Mouse (Mus musculus) testis, adult 2 months (tissue): ENCODE measurements around the gene Napb. TPM values are rescaled to one million over a fixed set of nuclear protein-coding genes. Genes with fewer than 3 reads are reported as not detected.

Experiments used
- H3K27ac ChIP-seq: fragments of 200-500 bp; 2 replicates; pipeline ENCODE4 v1.5.1; 2012; ENCODE audit warnings: low read depth, low read length; ENCODE audit not compliant: control insufficient read depth, insufficient read depth
- H3K27me3 ChIP-seq: fragments of 200-500 bp; 2 replicates; pipeline ENCODE4 v1.6.1; 2012; ENCODE audit warnings: mild to moderate bottlenecking, low read length, moderate library complexity; ENCODE audit not compliant: control insufficient read depth, insufficient read depth
- H3K36me3 ChIP-seq: fragments of 200-500 bp; 2 replicates; pipeline ENCODE4 v1.6.1; 2012; ENCODE audit warnings: mild to moderate bottlenecking, low read length; ENCODE audit not compliant: control insufficient read depth, insufficient read depth
- H3K4me1 ChIP-seq: fragments of 200-500 bp; 2 replicates; pipeline ENCODE4 v1.6.1; 2012; ENCODE audit warnings: low read length; ENCODE audit not compliant: control insufficient read depth, insufficient read depth
- H3K4me3 ChIP-seq: fragments of 200-500 bp; 2 replicates; pipeline ENCODE4 v1.5.1; 2012; ENCODE audit warnings: low read depth, mild to moderate bottlenecking, low read length, moderate library complexity, mixed read lengths; ENCODE audit not compliant: control insufficient read depth
- CTCF ChIP-seq: fragments of 200-500 bp; IDR thresholded peaks from 2 replicates; pipeline ENCODE4 v1.5.1; 2012; ENCODE audit warnings: low read depth, mild to moderate bottlenecking, inconsistent platforms, low read length, moderate library complexity; ENCODE audit not compliant: control insufficient read depth, insufficient read depth, insufficient replicate concordance
- POLR2A ChIP-seq: fragments of 200-500 bp; IDR thresholded peaks from 2 replicates; pipeline ENCODE4 v1.6.1; 2012; ENCODE audit warnings: low read depth, mild to moderate bottlenecking, inconsistent platforms, low read length, moderate library complexity; ENCODE audit not compliant: control insufficient read depth
- polyA plus RNA-seq: library from polyadenylated mRNA; depleted of rRNA; stranded (reverse); fragments of >200 nt; gene quantifications from 2 replicates; pipeline ENCODE4 v1.2.3, GENCODE M21; 2012

Gene Napb
- polyA plus RNA-seq, 1 experiment = 1.2 TPM

GRCm38 (mm10) chr2:148706409-148707201 lies 25.7 kb downstream of the Napb start:
- no peaks in the 10 kb centered on the region for H3K4me1 ChIP-seq
- no peaks in the 10 kb centered on the region for H3K27me3 ChIP-seq
- no peak overlapping the region for H3K4me3 ChIP-seq
- no peak overlapping the region for H3K27ac ChIP-seq
- TF ChIP-seq CTCF (no peak), POLR2A (no peak)
- H3K36me3 ChIP-seq = no peaks in the 10 kb centered on the region

DNA sequence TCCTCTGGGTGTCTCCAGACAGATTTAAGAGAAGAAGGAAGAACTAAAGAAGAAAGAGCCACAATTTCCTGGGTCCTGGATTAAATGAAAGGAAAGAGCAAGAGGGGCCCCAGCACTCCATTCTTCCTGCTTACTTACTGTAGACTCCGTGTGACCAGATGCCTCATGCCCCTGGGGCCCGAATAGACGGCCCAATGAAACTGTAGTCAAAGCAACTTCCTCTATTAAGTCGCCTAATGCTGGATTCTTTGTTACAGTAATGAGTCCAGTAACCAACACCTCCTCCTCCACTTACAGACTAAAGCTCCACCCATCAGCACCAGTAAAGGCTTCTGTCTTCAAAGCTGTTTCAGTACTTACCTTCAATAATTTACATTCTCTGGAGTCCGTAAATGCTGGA lies 33.7 kb downstream of the Napb start:
- TF ChIP-seq POLR2A (no peak), CTCF (no peak)
- Histone ChIP-seq H3K36me3 (no peaks in the 10 kb centered on the region; the same call in none of the 2 replicates), H3K4me3 (no peak overlapping the region), H3K27me3 (no peaks in the 10 kb centered on the region), H3K4me1 (no peaks in the 10 kb centered on the region), H3K27ac (no peak overlapping the region)

- Histone ChIP-seq H3K4me1 (no peaks in the 10 kb centered on the region), H3K27ac (no peak overlapping the region), H3K4me3 (no peak overlapping the region), H3K27me3 (no peaks in the 10 kb centered on the region), H3K36me3 (peaks cover 7% of the 10 kb centered on the region)
- TF ChIP-seq CTCF = no peak
- no peak for TF ChIP-seq POLR2A
These were observed 41.5 kb downstream of the Napb start for GRCm38 (mm10) chr2:148690781-148691180.

GRCm38 (mm10) chr2:148690291-148690690 lies 42.0 kb downstream of the Napb start:
- H3K36me3 ChIP-seq = peaks cover 7% of the 10 kb centered on the region
- peak overlapping the region; percentile 9; the same call in 1 of the 2 replicates for H3K4me3 ChIP-seq
- no peak overlapping the region for H3K27ac ChIP-seq
- H3K4me1 ChIP-seq = no peaks in the 10 kb centered on the region
- no peaks in the 10 kb centered on the region for H3K27me3 ChIP-seq
- TF ChIP-seq CTCF = no peak
- no peak for TF ChIP-seq POLR2A

GRCm38 (mm10) chr2:148689444-148690140 lies 42.7 kb downstream of the Napb start:
- no peaks in the 10 kb centered on the region; the same call in 1 of the 2 replicates for H3K4me1 ChIP-seq
- H3K4me3 ChIP-seq = no peak overlapping the region; the same call in 1 of the 2 replicates
- peaks cover 9% of the 10 kb centered on the region for H3K36me3 ChIP-seq
- TF ChIP-seq CTCF = no peak
- TF ChIP-seq POLR2A = no peak
- H3K27me3 ChIP-seq = no peaks in the 10 kb centered on the region
- no peak overlapping the region for H3K27ac ChIP-seq

- Histone ChIP-seq H3K4me1 (no peaks in the 10 kb centered on the region; the same call in 1 of the 2 replicates), H3K36me3 (peaks cover 13% of the 10 kb centered on the region), H3K27ac (no peak overlapping the region), H3K4me3 (no peak overlapping the region), H3K27me3 (no peaks in the 10 kb centered on the region)
- TF ChIP-seq CTCF = no peak
- TF ChIP-seq POLR2A = no peak
These were observed 44.3 kb downstream of the Napb start for GRCm38 (mm10) chr2:148687971-148688370.

GRCm38 (mm10) chr2:148686862-148687261 lies 45.4 kb downstream of the Napb start:
- TF ChIP-seq CTCF (no peak), POLR2A (no peak)
- Histone ChIP-seq H3K27me3 (no peaks in the 10 kb centered on the region), H3K4me1 (peaks cover 4% of the 10 kb centered on the region), H3K4me3 (no peak overlapping the region), H3K27ac (no peak overlapping the region), H3K36me3 (peaks cover 13% of the 10 kb centered on the region)
